Mouse (Mus musculus) CH12.LX (cell line): ENCODE measurements around the gene Scgb3a1. TPM values are rescaled to one million over a fixed set of nuclear protein-coding genes. Genes with fewer than 3 reads are reported as not detected.

Experiments used
- DNase-seq: peaks from one replicate; pipeline ENCODE4 v3.0.0-alpha.2; 2013; ENCODE audit errors: extremely low read depth
- H3K27ac ChIP-seq: 2 replicates; pipeline ENCODE4 v1.5.1; 2012; ENCODE audit warnings: low read depth, mild to moderate bottlenecking, control low read depth, moderate library complexity; ENCODE audit not compliant: insufficient read depth
- H3K27me3 ChIP-seq: replicated peaks from 2 replicates; pipeline ENCODE3; 2012; ENCODE audit warnings: inconsistent platforms
- H3K36me3 ChIP-seq, 2 experiments: replicated peaks in 1 of 2; 2 replicates each; pipeline versions ENCODE3 to v1.6.1; 2012; ENCODE audit warnings: inconsistent platforms in 1 of 2, low read length in 1 of 2, mild to moderate bottlenecking in 1 of 2, mixed read lengths in 1 of 2, moderate library complexity in 1 of 2; ENCODE audit not compliant: control insufficient read depth in 1 of 2, insufficient read depth in 1 of 2
- H3K4me1 ChIP-seq, 2 experiments: 2 replicates each; pipeline ENCODE4 v1.6.1; 2012; ENCODE audit warnings: inconsistent platforms in 1 of 2, moderate library complexity in 1 of 2; ENCODE audit not compliant: insufficient read depth in 2 of 2, control insufficient read depth in 1 of 2
- H3K4me2 ChIP-seq: 2 replicates; pipeline ENCODE4 v1.6.1; 2012; ENCODE audit warnings: low read depth, mild to moderate bottlenecking, control low read depth; ENCODE audit not compliant: poor library complexity, insufficient read depth, severe bottlenecking
- H3K4me3 ChIP-seq, 3 experiments: fragments of 150-350 bp in 1 of 3; sonication (generic) in 1 of 3; replicated peaks in 1 of 3; 2 replicates each; pipeline versions ENCODE3 to v1.5.1; 2011 to 2012; ENCODE audit warnings: low read depth in 2 of 3, low read length in 2 of 3, mild to moderate bottlenecking in 2 of 3, moderate library complexity in 2 of 3, control low read depth in 1 of 3, improper control_type of control experiment in 1 of 3, inconsistent platforms in 1 of 3, mixed read lengths in 1 of 3; ENCODE audit not compliant: poor library complexity in 1 of 3
- H3K79me2 ChIP-seq: replicated peaks from 2 replicates; pipeline ENCODE4 v1.6.1; 2012; ENCODE audit warnings: mild to moderate bottlenecking, moderate library complexity; ENCODE audit not compliant: control insufficient read depth, poor library complexity, insufficient read depth, severe bottlenecking; ENCODE audit errors: extremely low read depth
- H3K9ac ChIP-seq: 2 replicates; pipeline ENCODE4 v1.6.1; 2012; ENCODE audit warnings: low read depth, mild to moderate bottlenecking, control low read depth, moderate library complexity; ENCODE audit not compliant: insufficient read depth
- H3K9me3 ChIP-seq: replicated peaks from 2 replicates; pipeline ENCODE3; 2012; ENCODE audit warnings: low read length, inconsistent platforms, mixed read lengths
- E2F4 ChIP-seq: IDR thresholded peaks from 2 replicates; pipeline ENCODE4 v1.6.1; 2011; ENCODE audit warnings: low read depth, low read length, improper control_type of control experiment; ENCODE audit not compliant: insufficient replicate concordance
- EP300 ChIP-seq: IDR thresholded peaks from 2 replicates; pipeline ENCODE4 v1.6.1; 2011; ENCODE audit warnings: low read length, improper control_type of control experiment
- ETS1 ChIP-seq: conservative IDR thresholded peaks from 2 replicates; pipeline ENCODE4 v1.6.1; 2012; ENCODE audit warnings: low read depth, mild to moderate bottlenecking, inconsistent platforms, low read length, improper control_type of control experiment, moderate library complexity
- GABPA ChIP-seq: IDR thresholded peaks from 2 replicates; pipeline ENCODE4 v1.6.1; 2012; ENCODE audit warnings: low read depth, low read length, improper control_type of control experiment, inconsistent platforms; ENCODE audit not compliant: insufficient replicate concordance
- JUN ChIP-seq: IDR thresholded peaks from 2 replicates; pipeline ENCODE4 v1.6.1; 2011; ENCODE audit warnings: low read depth, mild to moderate bottlenecking, low read length, improper control_type of control experiment, moderate library complexity; ENCODE audit not compliant: insufficient read depth
- JUND ChIP-seq: conservative IDR thresholded peaks from 2 replicates; pipeline ENCODE4 v1.6.1; 2011; ENCODE audit warnings: low read depth, low read length, improper control_type of control experiment
- MAX ChIP-seq: IDR thresholded peaks from 2 replicates; pipeline ENCODE4 v1.6.1; 2011; ENCODE audit warnings: low read length, improper control_type of control experiment
- MYC ChIP-seq: IDR thresholded peaks from 2 replicates; pipeline ENCODE4 v1.6.1; 2011; ENCODE audit warnings: low read depth, mild to moderate bottlenecking, improper control_type of control experiment, low read length
- POLR2A ChIP-seq: IDR thresholded peaks from 2 replicates; pipeline ENCODE4 v1.6.1; 2011; ENCODE audit warnings: low read depth, mild to moderate bottlenecking, improper control_type of control experiment, low read length
- POLR2AphosphoS2 ChIP-seq: IDR thresholded peaks from 2 replicates; pipeline ENCODE4 v1.6.1; 2011; ENCODE audit warnings: low read depth, low read length, improper control_type of control experiment
- SIN3A ChIP-seq: IDR thresholded peaks from 2 replicates; pipeline ENCODE4 v1.6.1; 2012; ENCODE audit warnings: low read length, improper control_type of control experiment, inconsistent platforms
- TCF12 ChIP-seq: IDR thresholded peaks from 2 replicates; pipeline ENCODE4 v1.6.1; 2014; ENCODE audit warnings: low read depth, mild to moderate bottlenecking, inconsistent platforms, low read length, improper control_type of control experiment
- ZC3H11A ChIP-seq: IDR thresholded peaks from 2 replicates; pipeline ENCODE4 v1.6.1; 2012; ENCODE audit warnings: low read depth, mild to moderate bottlenecking, inconsistent platforms, low read length, improper control_type of control experiment
- ZKSCAN1 ChIP-seq: IDR thresholded peaks from 2 replicates; pipeline ENCODE4 v1.6.1; 2012; ENCODE audit warnings: low read depth, inconsistent platforms, low read length, improper control_type of control experiment, borderline replicate concordance
- ZMIZ1 ChIP-seq: IDR thresholded peaks from 2 replicates; pipeline ENCODE4 v1.6.1; 2012; ENCODE audit warnings: low read depth, mild to moderate bottlenecking, inconsistent platforms, low read length, improper control_type of control experiment
- ZNF384 ChIP-seq: IDR thresholded peaks from 2 replicates; pipeline ENCODE4 v1.6.1; 2012; ENCODE audit warnings: low read depth, low read length, improper control_type of control experiment, inconsistent platforms
- dilution Hi-C: fragments of 300-500 bp; cut with MboI; formaldehyde crosslinking; loops from 2 replicates; pipeline ENCODE4 v1.14.3; 2020; ENCODE audit warnings: low sequenced_read_pairs; ENCODE audit not compliant: extremely low pct_unique_long_range_greater_than_20kb, extremely low pct_ligation_motif_present
- in situ Hi-C: fragments of 300-500 bp; cut with MboI; formaldehyde crosslinking; loops from 3 replicates; pipeline ENCODE4 v1.14.3; 2019; ENCODE audit warnings: low sequenced_read_pairs, low pct_ligation_motif_present, low pct_unique_long_range_greater_than_20kb, mixed read lengths
- polyA plus RNA-seq: library from polyadenylated mRNA; unstranded; fragments of >175 nt; gene quantifications from 2 replicates; pipeline ENCODE4 v1.2.1, GENCODE M21; 2012; ENCODE audit warnings: low read depth; ENCODE audit not compliant: insufficient read length
- total RNA-seq, 2 experiments: library from RNA; depleted of rRNA; stranded (reverse); fragments of 300-350 nt in 1 of 2; fragments of >200 nt in 1 of 2; gene quantifications; 2 replicates each; pipeline ENCODE4 v1.2.3; 2012 to 2014

Gene Scgb3a1
- total and polyA plus RNA-seq, 3 experiments, result not detected

- no peak for TF ChIP-seq ZMIZ1
- peak; percentile 77 for TF ChIP-seq ETS1
- no peak for TF ChIP-seq E2F4
- TF ChIP-seq TCF12, result peak; percentile 93
- peak; percentile 99 for TF ChIP-seq MYC
Observed at GRCm38 (mm10) chr11:49696472-49696871, 33.1 kb downstream of the Scgb3a1 start (continued).

GRCm38 (mm10) chr11:49697779-49698178 is 34.4 kb downstream of the Scgb3a1 start:
- DNase-seq, result no peak
- Histone ChIP-seq H3K9me3 (no peaks in the 10 kb centered on the region), H3K79me2 (peaks cover 72% of the 10 kb centered on the region), H3K27me3 (no peaks in the 10 kb centered on the region), H3K27ac (peak overlapping the region; percentile 43), H3K4me2 (peak overlapping the region; percentile 9), H3K4me3 (no peak overlapping the region), H3K4me1 (peaks cover 13 to 87% of the 10 kb centered on the region in 2 experiments), H3K36me3 (peaks cover 32 to 72% of the 10 kb centered on the region in 2 experiments), H3K9ac (no peak overlapping the region)
- dilution Hi-C loops, result no loop called here
- in situ Hi-C loops, result no loop called here
- TF ChIP-seq TCF12 (peak; percentile 22; the same call in 1 of the 2 replicates), SIN3A (peak; percentile 60; the same call in 1 of the 2 replicates), ETS1 (no peak), POLR2A (0 out of 2 replicates have a peak, but pooled peaks have one; percentile 9), EP300 (0 out of 2 replicates have a peak, but pooled peaks have one; percentile 17), MAX (0 out of 2 replicates have a peak, but pooled peaks have one; percentile 28), ZKSCAN1 (no peak), POLR2AphosphoS2 (0 out of 2 replicates have a peak, but pooled peaks have one; percentile 45)

GRCm38 (mm10) chr11:49699079-49699478 is 35.7 kb downstream of the Scgb3a1 start:
- no peak overlapping the region for H3K4me3 ChIP-seq
- in situ Hi-C loops, result no loop called here
- dilution Hi-C loops, result no loop called here
- H3K27me3 ChIP-seq, result no peaks in the 10 kb centered on the region
- no peaks in the 10 kb centered on the region for H3K9me3 ChIP-seq
- H3K4me1 ChIP-seq, result peaks cover 15 to 88% of the 10 kb centered on the region in 2 experiments
- H3K9ac ChIP-seq, result no peak overlapping the region
- peaks cover 23 to 72% of the 10 kb centered on the region in 2 experiments for H3K36me3 ChIP-seq
- H3K79me2 ChIP-seq, result peaks cover 68% of the 10 kb centered on the region
- TF ChIP-seq ZC3H11A, result no peak
- TF ChIP-seq TCF12, result peak; percentile 71
- peak; percentile 87 for TF ChIP-seq EP300
- no peak for TF ChIP-seq GABPA
- TF ChIP-seq MAX, result no peak
- peak; percentile 83 for TF ChIP-seq JUND
- TF ChIP-seq ZNF384, result no peak
- peak; percentile 57; the same call in 1 of the 2 replicates for TF ChIP-seq SIN3A
- peak; percentile 37; the same call in 1 of the 2 replicates for TF ChIP-seq ETS1
- peak; percentile 60; the same call in 1 of the 2 replicates for TF ChIP-seq JUN
- TF ChIP-seq, all 38 proteins: peak for 6
- no peak for DNase-seq
- no peak overlapping the region for H3K27ac ChIP-seq
- no peak overlapping the region for H3K4me2 ChIP-seq
